ENCODE assay signal across 8 mouse cellular contexts in the genomic region with DNA sequence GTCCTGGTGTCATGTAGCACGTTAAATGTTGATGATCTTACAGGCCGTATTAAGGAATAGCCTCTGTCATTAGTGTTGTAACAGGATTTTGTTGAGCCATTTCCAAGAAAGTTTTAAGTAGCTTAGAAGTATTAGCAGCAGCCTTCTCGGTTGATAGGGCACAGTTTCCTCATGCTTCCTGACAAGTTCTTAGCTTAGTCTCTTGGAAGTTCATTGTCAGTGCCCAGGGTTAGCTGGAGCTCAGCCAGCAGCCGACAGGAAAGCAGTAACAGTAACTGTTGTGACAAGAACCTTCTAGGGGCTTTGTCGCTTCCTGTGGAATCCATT. TPM values are rescaled to one million over a fixed set of nuclear protein-coding genes. Genes with fewer than 3 reads are reported as not detected.
DNase-seq lines count a peak whose midpoint lies in the region; ATAC-seq and TF ChIP-seq lines count a peak whose summit lies in the region.

No protein-coding gene starts in this region.

- TF ChIP-seq POLR2A in cerebellum, adult 2 months (IDR thresholded peaks at IDR 0.05; ENCODE audit: borderline replicate concordance, insufficient read depth, low read length): no peak

- H3K27me3 ChIP-seq in heart, embryonic 11.5 days (ENCODE audit: control insufficient read depth, insufficient read depth, low read length): no peaks in the 10 kb centered on the region
- no peaks in the 10 kb centered on the region for H3K27me3 ChIP-seq in limb, embryonic 12.5 days
- no peaks in the 10 kb centered on the region for H3K27me3 ChIP-seq in cerebellum, adult 2 months (ENCODE audit: control insufficient read depth, insufficient read depth, low read length)

- peaks cover 4% of the 10 kb centered on the region; the same call in 1 of the 2 replicates for H3K36me3 ChIP-seq in heart, embryonic 11.5 days (ENCODE audit: control insufficient read depth, insufficient read depth, low read length)
- H3K36me3 ChIP-seq in limb, embryonic 12.5 days: peaks cover 52% of the 10 kb centered on the region

- H3K4me1 ChIP-seq in heart, embryonic 11.5 days (ENCODE audit: control insufficient read depth, insufficient read depth, low read length): peaks cover 22% of the 10 kb centered on the region
- H3K4me1 ChIP-seq in limb, embryonic 12.5 days (replicated peaks): peaks cover 44% of the 10 kb centered on the region
- no peaks in the 10 kb centered on the region for H3K4me1 ChIP-seq in cerebellum, adult 2 months (ENCODE audit: control insufficient read depth, insufficient read depth, low read length)

- H3K4me2 ChIP-seq in heart, embryonic 11.5 days: peak overlapping the region; percentile 16; the same call in 1 of the 2 replicates
- no peak overlapping the region for H3K4me2 ChIP-seq in limb, embryonic 12.5 days

- no peak overlapping the region for H3K4me3 ChIP-seq in heart, embryonic 11.5 days (ENCODE audit: low read depth, low read length)
- H3K4me3 ChIP-seq in limb, embryonic 12.5 days (replicated peaks): no peak overlapping the region
- H3K4me3 ChIP-seq in cerebellum, adult 2 months (replicated peaks; ENCODE audit: insufficient read depth, low read depth, low read length): no peak overlapping the region
- no peak overlapping the region for H3K4me3 ChIP-seq in layer of hippocampus, adult 2 months

- no peak overlapping the region for H3K9ac ChIP-seq in heart, embryonic 11.5 days (ENCODE audit: low read depth, low read length)
- H3K9ac ChIP-seq in limb, embryonic 12.5 days (replicated peaks): no peak overlapping the region

- no peak for TF ChIP-seq CTCF in cerebellum, adult 2 months (IDR thresholded peaks at IDR 0.05; ENCODE audit: borderline replicate concordance, insufficient read depth, low read depth, low read length)
- TF ChIP-seq CTCF in layer of hippocampus, adult 2 months (conservative IDR thresholded peaks at IDR 0.05): no peak

- peak; percentile 22 for DNase-seq in embryo, embryonic 10.5 days (ENCODE audit: low spot score)
- no peak for DNase-seq in embryo, embryonic 9.5 days (ENCODE audit: extremely low spot score)
- peak; percentile 67 for DNase-seq in 416B (ENCODE audit: low read depth)
- DNase-seq in cerebellum, adult 2 months: no peak
- no peak for DNase-seq in layer of hippocampus, adult 2 months (ENCODE audit: low spot score in 2 of 2)
- DNase-seq in MN1 (ENCODE audit: low spot score): no peak

- H3K27ac ChIP-seq in heart, embryonic 11.5 days (ENCODE audit: low read depth, low read length): peak overlapping the region; percentile 81
- peak overlapping the region; percentile 69; the same call in 1 of the 2 replicates for H3K27ac ChIP-seq in limb, embryonic 12.5 days
- H3K27ac ChIP-seq in cerebellum, adult 2 months (ENCODE audit: insufficient read depth, low read length): no peak overlapping the region
- no peak overlapping the region for H3K27ac ChIP-seq in layer of hippocampus, adult 2 months

- 31% methylated on average over 5 of the region's 5 CpGs for WGBS in heart, embryonic 11.5 days (ENCODE audit: insufficient replicate concordance)
- WGBS in limb, embryonic 12.5 days: 27% methylated on average over 5 of the region's 5 CpGs
- 19% methylated on average over 5 of the region's 5 CpGs for WGBS in cerebellum, adult 2 months

- no peak for ATAC-seq in heart, embryonic 11.5 days (replicated peaks; ENCODE audit: insufficient number of reproducible peaks, low FRiP score, low TSS enrichment)
- ATAC-seq in limb, embryonic 12.5 days (ENCODE audit: insufficient number of reproducible peaks, insufficient read depth, low FRiP score, low TSS enrichment, low read depth): no peak

- H3K9me3 ChIP-seq in heart, embryonic 11.5 days (replicated peaks; ENCODE audit: control insufficient read depth, low read length): no peaks in the 10 kb centered on the region
- no peaks in the 10 kb centered on the region for H3K9me3 ChIP-seq in limb, embryonic 12.5 days

RNA-seq across cellular contexts. Expression of gene B4galt4, which starts 14.1 kb away (rescaled TPM):
- polyA plus RNA-seq in heart, embryonic 11.5 days (2014; fragmentation: Nextera tagmentation; extraction: Ambion mirVana): 31.0 and 33.8 TPM in 2 replicates
- 33.3 and 33.6 TPM in 2 replicates for polyA plus RNA-seq in limb, embryonic 12.5 days (2016; fragmentation: Nextera tagmentation; extraction: Ambion mirVana)
- 18.0 and 19.9 TPM in 2 replicates for polyA plus RNA-seq in cerebellum, adult 2 months (2012; rRNA removed)
- total RNA-seq in layer of hippocampus, adult 2 months (2021): 10 to 100 TPM; 34.3 to 39.7 TPM

RNA-seq across cellular contexts. Expression of gene Arhgap31, which starts 43.1 kb away (rescaled TPM):
- 33.9 and 35.8 TPM in 2 replicates for polyA plus RNA-seq in heart, embryonic 11.5 days (2014; fragmentation: Nextera tagmentation; extraction: Ambion mirVana)
- 8.8 and 9.9 TPM in 2 replicates for polyA plus RNA-seq in limb, embryonic 12.5 days (2016; fragmentation: Nextera tagmentation; extraction: Ambion mirVana)
- 17.3 and 17.8 TPM in 2 replicates for polyA plus RNA-seq in cerebellum, adult 2 months (2012; rRNA removed)
- total RNA-seq in layer of hippocampus, adult 2 months (2021): 10 to 100 TPM; 17.9 to 18.5 TPM

RNA-seq across cellular contexts. Expression of gene Upk1b, which starts 44.0 kb away (rescaled TPM):
- 30.6 and 33.2 TPM in 2 replicates for polyA plus RNA-seq in heart, embryonic 11.5 days (2014; fragmentation: Nextera tagmentation; extraction: Ambion mirVana)
- 7.9 and 8.2 TPM in 2 replicates for polyA plus RNA-seq in limb, embryonic 12.5 days (2016; fragmentation: Nextera tagmentation; extraction: Ambion mirVana)
- polyA plus RNA-seq in cerebellum, adult 2 months (2012; rRNA removed): 0.31 and 0.33 TPM in 2 replicates
- 1 to 10 TPM; 1.6 to 1.7 TPM for total RNA-seq in layer of hippocampus, adult 2 months (2021)

Comparison
In these comparisons a context has a peak if more than half of its experiments do, and no peak if none do; other contexts are left out.
1. DNase-seq: peak in embryo, embryonic 10.5 days (single experiment) and 416B (single experiment); none in embryo, embryonic 9.5 days (single experiment), cerebellum, adult 2 months (0 of 2), layer of hippocampus, adult 2 months (0 of 2) and MN1 (single experiment).
2. H3K27ac ChIP-seq: peak in heart, embryonic 11.5 days (single experiment) and limb, embryonic 12.5 days (single experiment); none in cerebellum, adult 2 months (single experiment) and layer of hippocampus, adult 2 months (single experiment).